Mouse (Mus musculus): ENCODE measurements at regions not wholly inside any gene's neighbourhood (a gene's known extent, or its start where the extent isn't known, plus 50 kb on each side); places are given as distances from the start of the nearest gene placed in this dataset.

DNA sequence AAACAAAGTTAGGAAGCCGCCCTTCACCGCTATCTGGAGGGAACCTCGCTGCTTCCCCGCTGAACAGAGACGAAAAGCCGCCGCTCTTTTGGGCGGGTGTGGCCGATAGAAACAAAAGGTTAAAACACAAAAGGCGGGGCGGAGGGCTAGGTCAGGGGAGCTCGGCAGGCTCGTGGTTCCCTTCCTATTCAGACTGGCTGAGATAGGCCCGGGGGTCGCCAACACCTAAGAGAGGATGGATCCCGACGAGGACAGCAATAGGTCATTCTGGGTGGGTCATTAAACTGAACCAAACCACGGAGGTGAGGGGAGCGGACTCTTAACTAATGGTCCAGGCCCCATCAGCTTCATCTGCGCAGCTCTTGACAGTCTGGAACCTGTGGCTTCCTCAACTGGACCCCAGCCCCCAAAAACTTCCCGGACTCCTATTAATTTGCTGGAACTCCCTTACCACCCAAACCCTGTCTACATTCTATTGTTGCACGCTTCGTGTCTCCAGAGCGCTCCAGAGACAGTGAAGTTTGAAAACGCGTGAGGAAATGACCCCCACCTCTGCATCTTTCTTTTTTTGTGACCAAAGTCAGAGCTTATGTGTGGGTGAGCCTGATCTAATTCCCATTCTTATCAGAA lies 69.2 kb downstream of the Sox4 start:
- ATAC-seq (ENCODE audit: low FRiP score, low read depth), result peak; percentile 18; the same call in 1 of the 2 replicates
- no peak for TF ChIP-seq POLR2A (IDR thresholded peaks at IDR 0.05; ENCODE audit: borderline replicate concordance, extremely low read depth, insufficient read depth, insufficient read length)
- 0 out of 2 replicates have a peak, but pooled peaks cover 5% of the 10 kb centered on the region for H3K27me3 ChIP-seq (ENCODE audit: control insufficient read depth, insufficient read depth, low read length)
- H3K4me1 ChIP-seq (ENCODE audit: control insufficient read depth, insufficient read depth, low read length), result peaks cover 32% of the 10 kb centered on the region
- under 1% methylated on average over 26 of the region's 26 CpGs for WGBS
- no peaks in the 10 kb centered on the region for H3K36me3 ChIP-seq (ENCODE audit: control insufficient read depth, insufficient read depth, low read length)
- peak overlapping the region; percentile 60 for H3K4me2 ChIP-seq (replicated peaks; ENCODE audit: low read depth, low read length, severe bottlenecking)
- peak overlapping the region; percentile 67 for H3K4me3 ChIP-seq (replicated peaks; ENCODE audit: low read length)
- 0 out of 2 replicates have a peak overlapping the region, but pooled peaks have one; percentile 26 for H3K27ac ChIP-seq (replicated peaks; ENCODE audit: low read depth, low read length)
- no peaks in the 10 kb centered on the region for H3K9me3 ChIP-seq (ENCODE audit: control insufficient read depth, low read length)
- DNase-seq (ENCODE audit: low spot score), result peak; percentile 36
- peak overlapping the region; percentile 84 for H3K9ac ChIP-seq (ENCODE audit: low read depth, low read length, severe bottlenecking)

DNA sequence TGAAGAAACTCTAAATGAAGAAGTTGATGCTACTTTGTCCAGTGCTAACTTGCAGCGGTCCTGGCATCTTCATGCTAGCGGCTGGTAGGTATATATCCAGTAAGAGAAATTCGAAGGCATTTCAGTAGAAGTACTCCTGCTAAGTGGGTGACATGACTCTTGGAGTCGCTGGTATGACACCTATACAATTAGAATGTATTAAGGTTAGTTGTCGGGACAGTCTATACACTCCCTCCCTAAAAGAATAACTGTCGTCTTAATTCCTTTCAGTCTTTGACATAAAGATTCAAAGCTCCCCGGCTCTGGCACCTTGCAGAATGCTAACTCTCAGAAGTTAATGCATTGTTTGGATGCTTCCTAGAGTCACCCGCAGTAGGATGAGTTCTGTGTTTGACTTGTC lies 70.1 kb downstream of the Sox4 start:
- Histone ChIP-seq H3K36me3 (ENCODE audit: control insufficient read depth, insufficient read depth, low read length) (no peaks in the 10 kb centered on the region), H3K4me1 (ENCODE audit: control insufficient read depth, insufficient read depth, low read length) (peaks cover 32% of the 10 kb centered on the region), H3K9ac (ENCODE audit: low read depth, low read length, severe bottlenecking) (peak overlapping the region; percentile 84), H3K4me3 (replicated peaks; ENCODE audit: low read length) (peak overlapping the region; percentile 67), H3K27ac (replicated peaks; ENCODE audit: low read depth, low read length) (no peak overlapping the region), H3K4me2 (replicated peaks; ENCODE audit: low read depth, low read length, severe bottlenecking) (peak overlapping the region; percentile 60), H3K9me3 (ENCODE audit: control insufficient read depth, low read length) (no peaks in the 10 kb centered on the region), H3K27me3 (ENCODE audit: control insufficient read depth, insufficient read depth, low read length) (0 out of 2 replicates have a peak, but pooled peaks cover 5% of the 10 kb centered on the region)
- ATAC-seq (ENCODE audit: low FRiP score, low read depth) (no peak), DNase-seq (ENCODE audit: low spot score) (no peak)
- 25% methylated on average over 8 of the region's 8 CpGs for WGBS
- TF ChIP-seq POLR2A (IDR thresholded peaks at IDR 0.05; ENCODE audit: borderline replicate concordance, extremely low read depth, insufficient read depth, insufficient read length), result no peak

GRCm38 (mm10) chr13:28880888-28881287 lies 72.6 kb downstream of the Sox4 start:
- no peak for TF ChIP-seq POLR2A (IDR thresholded peaks at IDR 0.05; ENCODE audit: borderline replicate concordance, extremely low read depth, insufficient read depth, insufficient read length)
- no peak overlapping the region for H3K9ac ChIP-seq (ENCODE audit: low read depth, low read length, severe bottlenecking)
- no peaks in the 10 kb centered on the region for H3K27me3 ChIP-seq (ENCODE audit: control insufficient read depth, insufficient read depth, low read length)
- peak overlapping the region; percentile 10; the same call in 1 of the 2 replicates for H3K4me3 ChIP-seq (replicated peaks; ENCODE audit: low read length)
- no peak overlapping the region for H3K27ac ChIP-seq (replicated peaks; ENCODE audit: low read depth, low read length)
- H3K4me2 ChIP-seq (replicated peaks; ENCODE audit: low read depth, low read length, severe bottlenecking), result peak overlapping the region; percentile 60
- H3K36me3 ChIP-seq (ENCODE audit: control insufficient read depth, insufficient read depth, low read length), result peaks cover 13% of the 10 kb centered on the region; the same call in 1 of the 2 replicates
- peaks cover 27% of the 10 kb centered on the region for H3K4me1 ChIP-seq (ENCODE audit: control insufficient read depth, insufficient read depth, low read length)
- H3K9me3 ChIP-seq (ENCODE audit: control insufficient read depth, low read length), result no peaks in the 10 kb centered on the region
- ATAC-seq (ENCODE audit: low FRiP score, low read depth) (no peak), DNase-seq (ENCODE audit: low spot score) (no peak)
- 55% methylated on average over 6 of the region's 6 CpGs for WGBS

DNA sequence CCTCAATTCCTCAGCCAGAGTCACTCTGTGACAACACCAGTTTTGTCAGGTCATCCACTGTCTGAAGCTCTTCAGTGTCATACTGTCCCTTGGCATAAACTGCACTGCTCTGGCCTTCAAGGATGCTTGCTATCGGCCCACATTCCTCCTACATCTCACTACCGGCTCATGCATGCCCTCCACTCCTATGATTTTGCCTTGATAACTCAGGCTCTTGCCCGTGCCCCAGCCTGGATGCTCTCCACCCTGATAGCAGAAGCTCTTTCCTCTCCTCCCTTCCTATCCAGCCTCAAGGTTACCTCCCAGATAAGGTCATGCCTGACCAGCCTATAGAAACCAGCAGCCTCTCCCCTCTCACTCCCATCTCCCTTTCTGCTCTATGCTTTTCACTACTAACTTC lies 74.8 kb downstream of the Sox4 start:
- DNase-seq (ENCODE audit: low spot score) (no peak), ATAC-seq (ENCODE audit: low FRiP score, low read depth) (no peak)
- Histone ChIP-seq H3K4me1 (ENCODE audit: control insufficient read depth, insufficient read depth, low read length) (peaks cover 25% of the 10 kb centered on the region), H3K4me3 (replicated peaks; ENCODE audit: low read length) (no peak overlapping the region), H3K9ac (ENCODE audit: low read depth, low read length, severe bottlenecking) (no peak overlapping the region), H3K27me3 (ENCODE audit: control insufficient read depth, insufficient read depth, low read length) (no peaks in the 10 kb centered on the region), H3K27ac (replicated peaks; ENCODE audit: low read depth, low read length) (no peak overlapping the region), H3K4me2 (replicated peaks; ENCODE audit: low read depth, low read length, severe bottlenecking) (no peak overlapping the region), H3K36me3 (ENCODE audit: control insufficient read depth, insufficient read depth, low read length) (peaks cover 21% of the 10 kb centered on the region; the same call in 1 of the 2 replicates), H3K9me3 (ENCODE audit: control insufficient read depth, low read length) (no peaks in the 10 kb centered on the region)
- 73% methylated on average over 3 of the region's 3 CpGs for WGBS
- TF ChIP-seq POLR2A (IDR thresholded peaks at IDR 0.05; ENCODE audit: borderline replicate concordance, extremely low read depth, insufficient read depth, insufficient read length), result no peak

DNA sequence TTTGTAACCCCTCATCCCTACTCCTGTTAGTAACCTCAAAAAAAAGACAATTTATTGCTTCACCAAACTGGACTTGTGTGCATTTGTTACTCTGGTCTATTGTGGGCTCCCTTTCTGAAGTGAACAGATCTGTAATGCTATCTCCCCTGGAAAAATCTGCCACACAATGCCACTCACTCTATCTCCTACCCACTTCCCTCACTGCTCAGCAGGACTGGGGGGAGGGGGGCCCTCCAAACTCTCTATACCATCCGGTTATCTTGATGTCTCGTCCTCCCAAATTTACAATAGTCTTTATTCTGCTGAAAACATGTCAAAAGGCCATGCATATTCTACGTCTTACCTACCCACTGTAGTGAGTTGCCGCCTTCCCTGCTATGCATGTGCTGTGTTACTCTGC lies 76.7 kb downstream of the Sox4 start:
- peaks cover 30% of the 10 kb centered on the region for H3K36me3 ChIP-seq (ENCODE audit: control insufficient read depth, insufficient read depth, low read length)
- H3K4me3 ChIP-seq (replicated peaks; ENCODE audit: low read length), result no peak overlapping the region
- no peak for DNase-seq (ENCODE audit: low spot score)
- 75% methylated on average over 4 of the region's 4 CpGs for WGBS
- no peaks in the 10 kb centered on the region for H3K27me3 ChIP-seq (ENCODE audit: control insufficient read depth, insufficient read depth, low read length)
- H3K4me2 ChIP-seq (replicated peaks; ENCODE audit: low read depth, low read length, severe bottlenecking), result 0 out of 2 replicates have a peak overlapping the region, but pooled peaks have one; percentile 3
- no peak overlapping the region for H3K27ac ChIP-seq (replicated peaks; ENCODE audit: low read depth, low read length)
- no peak for TF ChIP-seq POLR2A (IDR thresholded peaks at IDR 0.05; ENCODE audit: borderline replicate concordance, extremely low read depth, insufficient read depth, insufficient read length)
- ATAC-seq (ENCODE audit: low FRiP score, low read depth), result no peak
- H3K9ac ChIP-seq (ENCODE audit: low read depth, low read length, severe bottlenecking), result no peak overlapping the region
- no peaks in the 10 kb centered on the region for H3K9me3 ChIP-seq (ENCODE audit: control insufficient read depth, low read length)
- peaks cover 14% of the 10 kb centered on the region for H3K4me1 ChIP-seq (ENCODE audit: control insufficient read depth, insufficient read depth, low read length)
